Mouse (Mus musculus) E14TG2a.4 (cell line): ENCODE measurements around the gene Polr1d.

Experiments
- H3K27me3 ChIP-seq: 2 replicates; pipeline ENCODE4 v1.6.1; 2014; ENCODE audit warnings: low read length, control low read depth; ENCODE audit not compliant: insufficient read depth
- H3K36me3 ChIP-seq: 2 replicates; pipeline ENCODE4 v1.6.1; 2014; ENCODE audit warnings: low read length, control low read depth; ENCODE audit not compliant: insufficient read depth
- H3K4me1 ChIP-seq: replicated peaks from 2 replicates; pipeline ENCODE4 v1.6.1; 2014; ENCODE audit warnings: low read depth, low read length, control low read depth
- H3K4me3 ChIP-seq: replicated peaks from 2 replicates; pipeline ENCODE4 v1.5.1; 2014; ENCODE audit warnings: mild to moderate bottlenecking, low read length
- H3K9me3 ChIP-seq: 2 replicates; pipeline ENCODE4 v1.6.1; 2014; ENCODE audit warnings: low read length, control low read depth
- CTCF ChIP-seq: conservative IDR thresholded peaks from 2 replicates; pipeline ENCODE4 v1.5.1; 2014; ENCODE audit warnings: low read length
- NANOG ChIP-seq: IDR thresholded peaks from 2 replicates; pipeline ENCODE4 v1.6.1; 2014; ENCODE audit warnings: borderline replicate concordance, low read length, mixed read lengths
- POU5F1 ChIP-seq: IDR thresholded peaks from 2 replicates; pipeline ENCODE4 v1.6.1; 2014; ENCODE audit warnings: low read length, borderline replicate concordance

Polr1d gene

GRCm38 (mm10) chr5:147052309-147052558 lies 24.6 kb upstream of the Polr1d start:
- Histone ChIP-seq H3K4me1 (peaks cover 19% of the 10 kb centered on the region), H3K9me3 (no peaks in the 10 kb centered on the region), H3K4me3 (no peak overlapping the region), H3K27me3 (no peaks in the 10 kb centered on the region), H3K36me3 (no peaks in the 10 kb centered on the region)
- TF ChIP-seq POU5F1 (no peak), CTCF (no peak), NANOG (no peak)

- no peaks in the 10 kb centered on the region for H3K27me3 ChIP-seq
- H3K4me3 ChIP-seq = no peak overlapping the region
Observed at GRCm38 (mm10) chr5:147053071-147053470, 23.8 kb upstream of the Polr1d start.

GRCm38 (mm10) chr5:147053481-147053880 lies 23.4 kb upstream of the Polr1d start:
- Histone ChIP-seq H3K4me3 (no peak overlapping the region), H3K9me3 (no peaks in the 10 kb centered on the region), H3K36me3 (no peaks in the 10 kb centered on the region), H3K27me3 (no peaks in the 10 kb centered on the region), H3K4me1 (peaks cover 19% of the 10 kb centered on the region)
- TF ChIP-seq CTCF (no peak), NANOG (no peak), POU5F1 (no peak)

More at GRCm38 (mm10) chr5:147053071-147053470, 23.8 kb upstream of the Polr1d start:
- TF ChIP-seq POU5F1 (no peak), CTCF (no peak)
- H3K36me3 ChIP-seq = no peaks in the 10 kb centered on the region
- no peaks in the 10 kb centered on the region for H3K9me3 ChIP-seq
- peaks cover 19% of the 10 kb centered on the region for H3K4me1 ChIP-seq

GRCm38 (mm10) chr5:147054328-147054727 lies 22.5 kb upstream of the Polr1d start:
- no peak overlapping the region for H3K4me3 ChIP-seq
- no peaks in the 10 kb centered on the region for H3K36me3 ChIP-seq
- no peak for TF ChIP-seq POU5F1
- no peak for TF ChIP-seq CTCF
- TF ChIP-seq NANOG = no peak
- peaks cover 19% of the 10 kb centered on the region for H3K4me1 ChIP-seq
- no peaks in the 10 kb centered on the region for H3K9me3 ChIP-seq
- no peaks in the 10 kb centered on the region for H3K27me3 ChIP-seq

- Histone ChIP-seq H3K9me3 (no peaks in the 10 kb centered on the region), H3K36me3 (no peaks in the 10 kb centered on the region), H3K4me3 (no peak overlapping the region), H3K27me3 (no peaks in the 10 kb centered on the region), H3K4me1 (peaks cover 19% of the 10 kb centered on the region)
- no peak for TF ChIP-seq POU5F1
- TF ChIP-seq NANOG = no peak
- no peak for TF ChIP-seq CTCF
Observed at GRCm38 (mm10) chr5:147054747-147055270, 22.0 kb upstream of the Polr1d start.

GRCm38 (mm10) chr5:147055572-147056245 lies 21.1 kb upstream of the Polr1d start:
- no peak overlapping the region for H3K4me3 ChIP-seq
- no peaks in the 10 kb centered on the region for H3K27me3 ChIP-seq
- no peaks in the 10 kb centered on the region for H3K9me3 ChIP-seq
- H3K36me3 ChIP-seq = no peaks in the 10 kb centered on the region
- H3K4me1 ChIP-seq = peaks cover 19% of the 10 kb centered on the region
- TF ChIP-seq CTCF = no peak
- TF ChIP-seq NANOG = no peak
- TF ChIP-seq POU5F1 = no peak

GRCm38 (mm10) chr5:147056712-147057290 lies 20.0 kb upstream of the Polr1d start:
- Histone ChIP-seq H3K36me3 (no peaks in the 10 kb centered on the region), H3K9me3 (no peaks in the 10 kb centered on the region), H3K4me1 (peaks cover 21% of the 10 kb centered on the region), H3K27me3 (no peaks in the 10 kb centered on the region), H3K4me3 (no peak overlapping the region)
- no peak for TF ChIP-seq POU5F1
- no peak for TF ChIP-seq NANOG
- no peak for TF ChIP-seq CTCF

GRCm38 (mm10) chr5:147057626-147058414 lies 19.0 kb upstream of the Polr1d start:
- H3K27me3 ChIP-seq = no peaks in the 10 kb centered on the region
- H3K4me3 ChIP-seq = no peak overlapping the region
- TF ChIP-seq POU5F1 = no peak
- no peak for TF ChIP-seq NANOG
- TF ChIP-seq CTCF = no peak
- H3K36me3 ChIP-seq = no peaks in the 10 kb centered on the region
- peaks cover 20% of the 10 kb centered on the region for H3K4me1 ChIP-seq
- no peaks in the 10 kb centered on the region for H3K9me3 ChIP-seq
